Mouse (Mus musculus) thymus, postnatal 4 days (tissue): ENCODE measurements around the gene Stxbp5l.
"Not testable (repeated sequence)": the region's sequence is repeated elsewhere in the genome, so short reads cannot be mapped to it uniquely, and the experiment has no call there.

Experiments
- DNase-seq: peaks from one replicate; pipeline ENCODE4 v3.0.0; 2021

Stxbp5l gene

DNA sequence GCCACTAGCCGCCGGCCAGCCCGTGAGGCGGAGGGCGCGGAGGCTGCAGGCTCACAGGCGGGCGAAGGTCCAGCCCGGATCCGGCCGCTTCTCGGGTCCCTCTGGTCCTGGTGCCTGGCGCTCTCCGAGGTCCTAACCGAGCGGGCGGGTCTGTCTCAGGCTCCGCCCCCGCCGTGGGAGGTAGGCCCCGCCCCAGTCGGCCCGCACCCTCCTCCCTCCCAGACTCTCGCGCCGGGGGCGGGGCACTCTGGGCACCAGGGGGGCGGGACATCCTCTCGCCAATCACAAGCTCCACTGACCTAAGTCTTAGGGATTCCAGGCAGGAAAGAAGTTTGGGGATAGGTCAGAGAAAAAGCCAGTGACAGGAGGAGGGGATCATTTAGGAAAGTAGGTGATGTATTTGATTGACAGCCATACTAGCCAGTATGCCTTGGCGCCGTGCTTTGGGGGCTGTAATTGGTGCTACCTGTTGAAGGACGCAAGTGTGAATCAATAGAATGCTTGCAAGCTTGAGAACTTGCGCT, at the start of gene Stxbp5l:
Gene Stxbp5l (minus strand): TSS at position 142 of the 524 bp plus-strand sequence.
- peak; percentile 67 for DNase-seq

DNA sequence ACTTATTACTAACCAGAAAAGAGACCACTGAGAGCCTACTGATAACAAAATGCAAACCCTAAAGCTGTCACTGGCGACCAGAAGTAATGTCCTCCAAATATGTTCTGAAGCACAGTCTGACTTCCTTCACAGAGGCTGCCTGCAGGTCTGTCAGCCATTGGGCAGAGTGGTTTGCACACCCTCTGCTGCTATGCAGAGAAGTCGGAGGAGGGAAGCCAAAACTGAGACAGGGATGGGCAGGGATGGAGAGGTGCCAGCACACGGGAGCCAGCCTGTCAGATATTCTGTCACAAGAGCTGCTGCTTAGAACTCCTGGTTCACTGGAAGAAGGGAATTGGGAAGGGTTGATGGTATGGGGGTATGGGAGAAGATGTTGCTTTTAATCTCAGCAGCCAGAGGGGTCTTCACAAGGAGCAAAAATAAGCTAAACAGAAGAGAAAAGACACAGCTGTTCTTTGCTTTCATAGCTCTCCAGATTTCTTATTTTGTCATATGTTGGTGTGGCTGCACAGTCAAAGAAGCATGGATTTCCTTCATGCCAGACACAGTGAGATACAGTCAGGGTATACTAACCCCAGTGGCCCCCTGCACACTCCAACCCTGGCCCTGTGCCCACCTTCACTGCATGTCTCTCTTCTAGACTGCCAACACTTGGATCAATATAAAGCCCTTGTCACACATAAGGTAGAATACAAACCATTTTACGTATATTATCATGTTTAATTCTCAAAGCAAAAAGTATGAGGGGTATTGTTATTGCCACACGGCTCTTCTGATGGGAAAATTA, 48.8 kb upstream of the Stxbp5l start:
- no peak for DNase-seq

DNA sequence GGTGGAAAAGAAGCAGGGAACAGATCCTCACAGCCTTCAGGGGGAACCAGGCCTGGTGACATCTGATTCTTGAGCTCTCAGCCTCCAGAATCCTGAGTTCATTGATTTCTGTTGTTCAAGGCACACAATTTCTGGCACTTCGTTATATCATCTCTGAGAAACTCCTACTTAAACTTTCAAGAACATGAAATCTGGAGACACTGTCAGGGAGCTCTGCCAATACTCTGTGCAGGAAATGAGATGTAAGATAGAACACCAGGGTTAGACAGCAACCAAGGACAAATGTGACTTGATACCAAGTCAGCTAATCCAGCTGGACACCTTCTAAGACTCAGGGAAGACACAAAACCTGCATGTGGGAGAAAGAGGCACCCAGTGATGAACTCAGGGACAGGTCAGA, 40.7 kb upstream of the Stxbp5l start:
- no peak for DNase-seq

DNA sequence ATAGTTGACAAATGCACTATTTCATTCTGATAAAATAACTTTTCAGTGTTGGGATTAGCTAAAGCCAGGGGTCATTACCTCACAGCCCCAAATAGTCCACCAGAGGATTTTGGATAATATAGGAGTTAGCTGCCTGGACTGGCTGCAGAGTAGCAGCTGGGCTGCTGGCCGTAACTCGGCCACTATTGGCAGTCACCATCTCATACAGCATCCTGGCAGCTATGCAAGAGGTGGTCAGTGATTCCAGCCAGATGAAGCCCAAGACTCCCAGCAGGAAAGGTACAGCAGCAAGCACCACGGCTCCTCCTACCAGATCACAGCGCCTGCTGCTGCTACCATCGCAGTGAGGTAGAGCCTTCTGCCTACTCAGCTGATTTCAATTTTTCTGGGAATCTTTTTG, 38.1 kb upstream of the Stxbp5l start:
- no peak for DNase-seq

DNA sequence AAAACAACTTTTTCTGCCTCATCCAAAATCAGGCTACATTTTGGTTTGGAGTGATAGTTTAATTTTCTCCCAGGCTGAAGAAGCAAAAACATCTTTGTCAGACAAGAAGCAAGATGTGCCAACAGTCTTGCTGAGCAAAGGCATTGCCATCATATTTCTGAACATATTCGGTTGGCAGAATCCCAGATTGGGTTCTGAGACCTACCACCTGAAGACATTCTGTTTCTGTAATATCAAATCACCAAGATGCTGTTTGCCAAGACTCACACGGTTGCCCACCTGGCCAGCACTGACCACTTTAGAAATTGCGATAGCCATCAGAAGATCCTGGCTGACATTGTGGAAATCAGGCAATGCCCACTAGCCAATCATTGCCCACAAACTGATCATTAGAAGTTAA, 37.1 kb upstream of the Stxbp5l start:
- DNase-seq: no peak

DNA sequence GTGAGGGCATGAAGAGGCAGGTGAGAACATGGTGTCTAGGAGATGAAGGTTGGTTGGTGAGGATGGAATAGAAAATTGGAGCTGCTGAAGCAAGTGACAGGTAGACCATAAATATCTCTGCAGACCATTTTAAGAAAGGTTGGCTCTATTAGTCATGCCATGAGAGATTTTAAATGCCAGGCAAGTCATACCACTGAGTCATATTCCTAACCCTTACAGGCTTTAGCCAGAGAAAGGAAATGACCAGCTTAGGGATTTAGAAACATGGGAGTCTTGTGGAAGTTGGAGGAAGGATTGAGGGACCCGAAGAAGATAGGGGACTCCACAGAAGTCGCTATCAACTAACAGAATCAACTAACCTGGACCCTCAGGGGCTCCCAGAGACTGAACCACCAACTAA, 35.8 kb upstream of the Stxbp5l start:
- DNase-seq: no peak

DNA sequence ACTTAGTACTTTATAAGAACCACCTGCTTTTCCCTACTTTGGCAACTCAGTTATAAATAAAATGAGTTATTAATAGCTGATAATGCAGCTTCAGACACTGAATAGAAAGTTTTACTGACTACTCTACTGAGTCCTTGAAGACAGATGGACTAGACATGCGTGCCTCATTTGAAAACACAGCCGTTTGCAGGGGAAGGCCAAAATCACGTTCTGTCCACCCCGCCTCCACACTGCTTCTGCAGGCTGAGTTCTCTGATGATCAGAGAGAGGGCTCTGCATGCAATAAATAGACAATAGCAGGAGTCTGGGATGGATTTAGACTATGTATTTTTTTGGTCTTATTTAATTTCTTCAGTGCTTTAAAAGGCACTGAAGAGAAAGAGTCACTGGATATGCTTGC, 20.8 kb upstream of the Stxbp5l start:
- no peak for DNase-seq

DNA sequence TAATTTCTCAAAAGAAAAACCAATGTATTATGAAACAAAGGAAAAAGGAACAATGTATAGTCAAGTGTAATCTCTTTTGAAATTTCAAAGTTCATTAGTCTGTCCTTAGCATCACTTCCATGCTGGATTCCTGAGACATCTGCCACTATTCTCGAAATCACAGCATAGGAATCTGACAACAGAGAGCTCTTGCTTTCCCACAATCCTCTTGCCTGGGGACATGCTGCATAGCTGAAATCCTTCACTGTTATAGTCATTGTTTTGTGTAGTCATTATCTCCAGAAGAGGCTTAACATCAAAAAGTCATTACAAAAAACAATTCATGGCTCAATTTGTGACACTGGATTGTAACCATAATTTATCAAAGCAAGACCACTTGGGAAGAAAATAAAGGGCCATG, 20.2 kb upstream of the Stxbp5l start:
- no peak for DNase-seq

DNA sequence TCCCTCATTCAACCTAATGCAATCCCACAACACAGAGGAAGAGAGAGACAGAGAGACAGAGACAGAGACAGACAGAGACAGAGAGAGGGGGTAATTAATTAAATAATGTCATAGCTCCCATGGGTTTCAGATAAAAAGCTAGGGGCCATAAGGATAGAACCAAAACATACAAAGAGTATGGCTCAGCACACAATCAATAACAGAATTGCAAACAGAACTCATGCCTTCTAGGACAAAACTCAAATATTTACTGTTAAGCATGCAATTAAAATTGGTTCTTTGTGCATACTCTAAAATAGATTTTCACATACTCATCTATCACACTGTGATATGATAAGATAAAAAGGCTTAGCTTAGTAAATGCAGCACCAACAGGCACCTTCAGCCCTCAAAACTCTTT, 5.2 kb upstream of the Stxbp5l start:
- no peak for DNase-seq

DNA sequence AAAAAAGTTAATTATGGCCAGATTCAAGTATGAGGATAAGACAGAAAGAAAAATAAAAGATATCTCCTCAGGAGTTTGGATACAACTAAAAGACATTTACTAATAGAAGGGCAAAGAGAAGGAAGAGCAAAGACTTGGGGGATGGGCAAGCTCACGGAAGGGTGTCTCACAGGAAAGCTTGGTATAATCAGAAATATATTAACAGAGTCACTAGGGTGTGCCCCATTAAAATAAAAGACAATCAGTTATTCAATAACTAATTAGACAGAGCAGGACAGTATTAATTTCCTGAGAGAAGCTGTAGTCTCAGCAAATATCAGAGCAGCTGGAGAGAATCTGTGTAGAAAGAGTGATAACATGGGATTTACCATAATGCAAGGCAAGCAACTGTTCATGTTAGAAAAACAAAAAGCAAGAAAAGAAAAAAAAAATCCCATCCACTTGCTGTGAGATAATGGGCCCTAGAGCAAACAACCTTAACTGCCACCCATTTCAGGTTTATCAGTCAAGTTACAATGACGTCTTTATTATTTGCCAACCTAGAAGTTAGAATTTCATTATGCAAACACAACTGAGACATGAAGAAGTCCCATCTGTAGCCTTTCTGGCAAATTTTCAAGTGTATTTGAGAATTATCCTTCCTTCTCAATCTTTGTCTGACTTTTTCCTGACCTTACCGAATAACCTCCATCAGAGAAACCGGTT, 4.6 kb upstream of the Stxbp5l start:
- no peak for DNase-seq

DNA sequence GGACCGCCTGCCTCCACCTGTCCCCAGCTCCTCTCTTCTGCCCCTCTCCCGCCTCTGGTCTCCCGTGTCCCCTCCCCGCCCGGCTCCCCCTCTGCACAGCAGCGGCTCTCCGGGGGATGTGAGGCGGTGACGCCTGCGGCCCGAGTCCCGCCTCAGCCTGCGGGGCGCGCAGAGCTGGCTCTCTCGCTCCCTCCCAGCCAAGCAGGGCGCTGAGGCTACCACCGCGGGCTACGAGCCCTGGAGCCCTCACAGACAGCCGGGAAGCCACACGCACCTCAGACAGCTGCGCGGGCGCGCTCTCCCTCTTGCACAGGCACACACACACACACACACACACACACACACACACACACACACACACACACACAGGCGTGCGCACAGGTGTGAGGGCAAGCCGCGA, 393 bp downstream of the Stxbp5l start:
- DNase-seq: peak; percentile 22

DNA sequence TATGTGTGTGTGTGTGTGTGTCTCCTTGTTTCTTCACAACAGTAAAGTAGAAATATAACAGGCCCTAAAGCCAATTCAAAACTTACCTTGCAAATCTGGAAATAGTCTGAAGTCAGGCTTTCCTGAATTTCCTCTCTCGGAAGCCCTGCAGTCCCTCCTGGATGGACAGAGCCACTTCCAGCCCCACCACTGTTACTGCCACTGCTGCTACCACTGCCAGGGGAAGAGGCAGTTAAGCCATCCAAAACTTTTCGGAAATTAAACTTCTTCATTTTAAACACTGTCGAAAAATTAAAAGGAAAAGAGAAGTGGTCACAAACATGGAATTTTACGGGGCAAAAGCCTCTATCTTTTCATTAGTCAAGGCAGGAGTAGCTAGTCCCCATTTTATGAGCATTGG, 1.3 kb downstream of the Stxbp5l start:
- no peak for DNase-seq

DNA sequence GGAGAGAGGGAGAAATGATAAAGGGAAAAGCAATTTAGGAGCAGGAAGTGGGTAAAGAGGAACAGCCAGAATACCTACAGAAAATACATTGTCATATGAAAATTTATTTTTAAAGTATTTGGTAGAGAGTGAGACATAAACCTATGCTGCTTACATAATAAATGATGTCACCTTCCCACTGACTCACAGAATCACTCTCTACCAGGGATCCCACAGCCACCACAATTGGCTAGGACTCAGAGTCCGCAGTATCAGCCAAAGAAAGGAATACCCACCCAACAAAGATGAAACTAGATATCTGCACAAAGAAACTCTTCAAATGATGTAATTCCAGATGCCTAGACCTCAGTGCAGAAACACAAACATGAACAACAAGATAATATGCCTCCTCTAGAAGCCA, 12.0 kb downstream of the Stxbp5l start:
- DNase-seq: no peak

DNA sequence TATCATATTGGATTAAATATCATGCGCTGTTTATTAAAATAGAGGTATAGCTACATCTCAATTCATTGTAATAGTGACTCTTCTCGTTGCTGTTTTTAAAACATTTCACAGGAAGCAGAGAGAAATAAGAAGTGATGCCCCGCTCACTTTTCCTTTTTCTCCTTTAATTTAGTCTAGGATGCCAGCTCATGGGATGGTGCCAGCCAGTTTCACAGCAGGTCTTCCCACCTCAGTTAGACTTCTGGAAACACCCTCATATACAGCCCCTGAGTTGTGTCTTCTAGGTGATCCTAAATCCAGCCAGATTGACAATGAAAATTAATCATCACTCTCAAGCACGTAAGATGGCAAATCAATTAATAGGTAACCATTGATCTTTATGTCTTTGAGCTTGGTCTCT, 17.3 kb downstream of the Stxbp5l start:
- no peak for DNase-seq

DNA sequence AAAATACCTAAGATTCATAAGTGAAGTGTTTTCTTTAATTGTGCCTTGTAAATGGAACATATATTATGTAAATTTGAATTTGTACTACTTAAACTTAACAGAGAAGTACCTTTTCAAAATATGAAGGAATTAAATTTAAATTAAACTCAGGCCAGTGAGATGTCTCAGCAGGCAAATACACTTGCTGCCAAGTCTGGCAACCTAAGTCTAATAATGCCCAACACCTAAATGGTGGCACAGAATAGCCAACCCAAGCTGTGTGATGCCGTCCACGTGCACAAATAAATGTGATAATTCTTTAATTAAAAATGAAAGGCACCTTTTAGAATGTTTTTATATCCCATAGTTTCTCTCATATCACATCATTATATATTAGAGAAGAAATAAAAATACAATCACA, 20.8 kb downstream of the Stxbp5l start:
- DNase-seq: no peak

DNA sequence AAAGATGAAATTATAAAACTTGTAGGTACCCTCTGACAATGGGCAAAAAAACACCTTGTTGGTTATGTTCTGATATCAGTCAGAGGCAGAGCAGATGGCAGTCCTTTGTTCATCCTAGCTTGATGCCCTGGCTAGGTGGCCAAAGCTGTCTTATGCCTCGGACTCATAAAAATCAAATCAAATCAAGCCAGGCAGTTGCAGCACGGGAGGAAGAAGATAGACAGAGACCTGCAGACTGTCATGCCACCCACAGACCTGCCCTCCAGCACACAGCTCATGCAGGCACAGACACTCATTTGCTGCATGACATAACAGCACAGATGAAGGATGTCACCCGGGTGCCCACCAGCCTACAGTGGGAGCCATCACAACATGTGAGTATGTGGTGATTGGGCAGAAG, 29.1 kb downstream of the Stxbp5l start:
- DNase-seq: no peak

DNA sequence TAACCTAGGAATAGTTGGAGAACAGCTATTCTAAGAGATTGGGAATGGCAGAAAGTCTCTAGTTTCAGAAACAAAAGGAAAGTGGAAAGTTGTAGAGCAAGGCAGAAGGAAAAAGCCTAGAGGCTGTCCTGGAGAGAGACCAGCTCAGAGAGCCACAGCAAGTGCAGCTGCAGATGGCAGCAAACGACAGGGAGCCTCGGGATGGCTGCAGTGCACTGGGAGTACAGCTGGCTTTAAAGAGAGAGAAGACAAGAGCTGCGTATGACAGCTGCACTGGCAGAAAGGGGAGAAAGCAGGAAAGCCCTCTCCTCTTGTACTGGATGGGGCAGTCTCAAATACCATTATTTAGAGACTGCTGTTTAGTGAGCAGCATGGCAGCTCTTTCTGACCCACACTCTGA, 37.7 kb downstream of the Stxbp5l start:
- DNase-seq: no peak

DNA sequence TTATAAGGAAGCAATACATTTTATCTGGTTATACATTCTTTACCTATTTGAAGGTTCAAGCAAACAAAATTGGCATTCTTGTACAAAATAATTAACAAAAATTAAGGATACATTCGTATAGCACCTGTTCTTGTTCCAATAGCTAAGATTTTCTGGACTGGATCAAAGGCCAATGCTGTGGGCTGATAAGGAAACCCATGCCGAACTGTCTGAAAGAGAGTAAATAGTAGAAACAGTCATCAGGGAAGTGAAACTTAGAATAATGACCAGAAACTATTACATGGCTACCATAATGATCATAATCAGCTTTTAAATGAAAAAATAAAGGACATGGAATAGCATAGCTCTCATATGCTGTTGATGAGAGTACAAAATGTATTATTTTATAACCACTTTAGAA, 39.8 kb downstream of the Stxbp5l start:
- DNase-seq: no peak

DNA sequence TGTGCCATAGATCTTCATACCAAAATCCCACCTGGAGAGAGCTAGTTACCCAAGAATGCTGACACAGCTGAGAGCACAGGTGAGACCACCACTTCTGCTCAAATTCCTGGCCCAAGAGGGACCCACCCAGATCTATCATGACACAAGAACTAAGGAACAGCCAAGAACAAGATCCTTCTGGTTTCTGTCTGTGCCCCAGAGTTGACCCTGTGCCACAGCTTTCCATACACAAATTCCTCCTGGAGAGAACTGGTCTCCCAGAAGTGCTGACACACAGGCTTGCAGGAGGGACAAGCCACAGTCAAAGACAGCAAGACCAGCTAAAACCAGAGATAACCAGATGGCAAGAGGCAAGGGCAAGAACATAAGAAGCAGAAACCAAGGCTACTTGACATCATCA, 43.3 kb downstream of the Stxbp5l start:
- DNase-seq: not testable (repeated sequence)

DNA sequence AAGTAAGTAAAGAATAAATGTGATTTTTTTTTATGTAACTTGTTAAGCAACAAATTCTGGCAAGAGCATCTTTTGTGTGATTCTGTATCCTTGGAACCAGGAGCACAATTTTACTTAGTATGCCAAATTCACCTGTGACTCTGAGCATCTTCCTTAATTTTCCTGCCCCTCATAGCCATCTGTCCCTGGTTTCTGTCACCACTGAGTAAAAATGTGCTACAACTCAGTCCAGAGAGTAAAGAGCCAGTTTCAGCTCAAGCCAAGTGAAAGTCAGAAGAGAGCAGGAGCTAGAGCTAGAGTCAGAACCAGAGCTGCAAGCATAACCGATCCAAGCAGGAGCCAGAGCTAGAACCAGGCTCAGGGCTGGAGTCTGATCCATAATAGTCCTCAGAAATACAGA, 46.6 kb downstream of the Stxbp5l start:
- DNase-seq: no peak

DNA sequence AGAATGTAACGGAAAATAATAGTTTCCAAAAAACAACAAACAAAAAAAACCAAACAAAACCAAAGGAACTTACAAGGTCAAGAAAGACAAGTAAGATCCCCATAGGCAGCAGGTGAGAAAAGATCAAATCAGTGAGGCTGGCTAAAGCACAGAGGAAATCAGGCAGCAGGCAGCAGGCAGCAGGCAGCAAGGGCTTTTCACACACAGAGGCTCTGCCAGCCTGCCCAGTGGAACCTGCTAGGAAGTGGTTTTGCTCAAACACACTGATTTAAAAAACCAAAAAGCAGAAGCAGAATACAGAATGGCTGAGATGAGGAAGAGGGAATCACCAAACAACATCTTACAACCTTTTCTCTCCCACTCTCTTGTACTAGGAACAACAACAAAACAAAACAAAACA, 47.2 kb downstream of the Stxbp5l start:
- no peak for DNase-seq

DNA sequence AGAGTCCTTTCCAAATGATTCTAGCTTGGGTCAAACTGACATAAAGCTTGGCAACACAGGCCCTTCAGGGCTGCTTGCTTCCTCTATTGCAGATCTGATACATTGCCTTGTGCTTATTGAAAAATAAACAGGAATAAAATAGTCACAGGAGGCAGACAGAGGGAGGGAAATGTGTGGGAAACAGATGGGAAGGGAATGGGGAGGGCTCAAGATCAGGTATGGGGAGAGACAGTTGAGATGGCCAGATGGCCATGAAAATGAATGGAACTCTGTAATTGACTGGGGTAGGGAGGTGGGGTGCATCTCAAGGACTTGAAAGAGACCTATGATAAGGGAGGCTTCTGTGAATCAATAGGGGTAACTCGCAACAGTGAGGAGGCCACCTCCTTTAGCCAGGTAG, 80.3 kb downstream of the Stxbp5l start:
- DNase-seq: no peak

DNA sequence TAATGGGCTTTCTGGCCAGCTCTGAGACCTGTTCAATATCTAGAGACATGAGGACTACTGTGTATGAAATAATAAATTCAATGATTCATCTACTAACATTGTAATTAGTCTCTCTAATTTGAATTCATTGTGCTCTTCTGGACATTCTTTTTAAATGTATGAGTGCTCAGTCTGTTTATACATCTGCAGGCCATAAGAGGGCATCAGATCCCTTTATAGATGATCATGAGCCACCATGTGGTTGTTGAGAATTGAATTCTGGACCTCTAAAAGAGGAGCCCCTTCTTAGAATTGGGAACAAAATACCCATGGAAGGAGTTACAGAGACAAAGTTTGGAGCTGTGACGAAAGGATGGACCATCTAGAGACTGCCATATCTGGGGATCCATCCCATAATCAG, 92.2 kb downstream of the Stxbp5l start:
- DNase-seq: no peak

DNA sequence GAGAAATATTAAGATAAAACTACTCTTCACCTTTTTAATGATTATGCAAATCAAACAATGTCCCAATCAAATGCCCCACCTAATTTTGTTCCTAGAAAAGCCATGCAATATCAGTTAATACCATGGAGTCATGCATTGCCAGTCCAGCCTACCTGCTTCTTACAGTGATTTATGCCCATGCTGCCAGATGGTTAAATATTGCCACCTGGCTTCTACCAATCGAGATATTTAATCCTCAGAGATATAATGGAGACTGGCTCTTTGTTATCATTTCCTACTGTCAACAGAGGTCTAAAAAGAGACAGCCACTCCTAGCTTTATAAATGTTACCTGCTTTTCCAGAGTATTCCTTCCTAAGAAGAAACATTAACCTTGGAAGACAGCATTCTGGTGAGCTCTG, 104.6 kb downstream of the Stxbp5l start:
- no peak for DNase-seq

DNA sequence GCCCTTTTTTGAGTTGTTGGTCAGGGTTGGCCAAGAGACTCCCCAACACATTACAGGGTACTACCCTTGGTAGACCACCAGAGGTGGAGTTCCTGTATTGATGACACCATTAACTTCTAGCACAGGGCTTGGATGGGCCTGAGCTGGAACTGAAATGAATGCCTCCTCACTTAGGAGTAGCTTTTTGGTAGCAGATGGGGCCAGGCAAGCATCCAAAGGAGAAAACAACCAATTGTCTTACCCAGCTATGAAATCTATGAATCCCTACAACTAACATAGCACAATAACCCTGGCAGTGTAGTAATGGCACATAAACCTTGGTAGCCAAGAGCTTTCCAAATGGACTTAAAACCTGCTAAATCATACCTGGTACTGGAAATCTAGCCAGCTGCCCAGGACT, 111.1 kb downstream of the Stxbp5l start:
- DNase-seq: no peak
